Mouse (Mus musculus) lung, adult 2 months (tissue): ENCODE data around the gene Aebp2. TPM values are rescaled to one million over a fixed set of nuclear protein-coding genes. Genes with fewer than 3 reads are reported as not detected.
A peak's percentile ranks its signal among the peaks of the same experiment; 100 is the strongest.
"Not testable (repeated sequence)": the region's sequence is repeated elsewhere in the genome, so short reads cannot be mapped to it uniquely, and the experiment has no call there.

Source experiments
- DNase-seq: peaks from one replicate; pipeline ENCODE4 v3.0.0; 2022
- H3K4me1 ChIP-seq: fragments of 200-500 bp; 2 replicates; pipeline ENCODE4 v1.6.1; 2011; ENCODE audit warnings: low read length; ENCODE audit not compliant: control insufficient read depth, insufficient read depth
- H3K4me3 ChIP-seq: fragments of 200-500 bp; replicated peaks from 2 replicates; pipeline ENCODE3; 2011; ENCODE audit warnings: low read depth, mild to moderate bottlenecking, control low read depth, low read length; ENCODE audit errors: extremely low read depth
- CTCF ChIP-seq: fragments of 200-500 bp; IDR thresholded peaks from 2 replicates; pipeline ENCODE4 v1.5.1; 2011; ENCODE audit warnings: mild to moderate bottlenecking, low read length, control low read depth; ENCODE audit not compliant: insufficient read depth
- POLR2A ChIP-seq: fragments of 200-500 bp; IDR thresholded peaks from 2 replicates; pipeline ENCODE4 v1.6.1; 2011; ENCODE audit warnings: low read depth, mild to moderate bottlenecking, control low read depth, low read length, borderline replicate concordance; ENCODE audit errors: extremely low read depth
- WGBS: fragments of 180-500 bp; shearing (Covaris S2); methylation state at CpG from one replicate; pipeline ENCODE4 v1.1.7; 2018; 5-methylcytosine and 5-hydroxymethylcytosine counted together
- polyA plus RNA-seq: library from polyadenylated mRNA; depleted of rRNA; stranded (reverse); fragments of >200 nt; gene quantifications from 2 replicates; pipeline ENCODE4 v1.2.3, GENCODE M21; 2012

Gene Aebp2
- polyA plus RNA-seq, 1 experiment, result 31.7 TPM

DNA sequence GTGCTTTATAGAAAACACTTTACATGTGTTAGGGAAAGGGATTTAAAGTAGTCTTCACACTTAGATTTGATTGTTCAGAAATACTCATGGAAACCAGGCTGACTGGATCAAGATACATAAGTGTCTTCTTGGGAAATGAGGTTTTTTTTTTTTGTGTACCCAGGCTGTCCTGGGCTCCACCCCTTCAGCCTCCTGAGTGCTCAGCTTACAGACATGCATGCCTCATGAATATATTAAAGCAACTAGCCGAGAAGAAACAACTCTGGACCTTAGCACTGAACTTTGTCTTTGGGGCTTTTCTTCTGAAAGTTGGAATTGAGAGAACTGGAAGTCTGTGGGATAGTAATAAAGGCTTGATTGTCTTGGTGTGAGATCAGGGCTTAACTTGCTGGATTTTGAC lies 27.3 kb downstream of the Aebp2 start:
- no peak for DNase-seq

DNA sequence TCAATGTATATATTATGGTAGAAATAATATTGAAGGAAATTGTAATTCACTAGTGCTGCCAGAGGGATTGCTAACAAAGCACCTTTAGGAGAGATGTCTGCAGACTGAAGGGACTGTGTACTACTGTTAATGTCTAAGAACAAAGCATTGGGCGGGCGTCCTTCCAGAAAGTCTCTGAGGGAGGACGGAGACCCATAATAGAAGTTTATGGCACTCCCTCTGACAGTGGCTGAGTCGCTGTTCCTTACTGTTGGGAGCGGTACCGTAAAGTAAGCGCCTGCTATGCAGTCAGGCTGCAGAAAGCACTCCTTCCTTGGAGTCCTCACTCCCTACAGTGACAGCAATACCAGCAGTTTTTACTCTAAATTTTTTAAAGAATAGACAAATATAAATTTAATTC lies 29.5 kb downstream of the Aebp2 start:
- 86% methylated on average over 7 of the region's 7 CpGs for WGBS
- TF ChIP-seq POLR2A (no peak), CTCF (no peak)
- H3K4me3 ChIP-seq, result no peak overlapping the region
- H3K4me1 ChIP-seq, result no peaks in the 10 kb centered on the region
- no peak for DNase-seq

More for the DNA sequence above, 27.3 kb downstream of the Aebp2 start:
- TF ChIP-seq CTCF, result no peak
- TF ChIP-seq POLR2A, result no peak
- H3K4me3 ChIP-seq, result no peak overlapping the region
- 37% methylated on average over 1 of the region's 1 CpGs for WGBS
- H3K4me1 ChIP-seq, result no peaks in the 10 kb centered on the region

DNA sequence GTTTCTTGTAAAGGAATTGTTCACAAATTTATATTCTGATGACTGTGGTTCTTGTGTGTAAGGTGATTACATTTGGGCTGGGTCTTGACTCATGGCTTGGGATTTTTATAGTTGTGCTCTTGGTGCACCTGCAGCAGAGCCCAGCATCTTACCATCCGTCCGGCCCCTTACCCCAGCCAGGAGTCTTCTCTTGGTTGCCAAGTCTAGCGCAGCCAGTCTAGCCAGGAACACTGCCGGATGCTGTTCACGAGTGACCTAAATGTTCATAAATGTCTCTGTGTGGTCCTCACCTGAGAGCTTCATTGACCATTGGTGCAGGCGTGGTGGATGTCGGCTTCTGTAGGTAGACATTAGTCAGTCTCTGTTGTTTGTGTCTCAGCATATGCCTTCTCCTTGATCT lies 33.0 kb downstream of the Aebp2 start:
- H3K4me3 ChIP-seq, result no peak overlapping the region
- H3K4me1 ChIP-seq, result no peaks in the 10 kb centered on the region
- DNase-seq, result no peak
- WGBS, result 95% methylated on average over 7 of the region's 7 CpGs
- TF ChIP-seq POLR2A, result no peak
- no peak for TF ChIP-seq CTCF

DNA sequence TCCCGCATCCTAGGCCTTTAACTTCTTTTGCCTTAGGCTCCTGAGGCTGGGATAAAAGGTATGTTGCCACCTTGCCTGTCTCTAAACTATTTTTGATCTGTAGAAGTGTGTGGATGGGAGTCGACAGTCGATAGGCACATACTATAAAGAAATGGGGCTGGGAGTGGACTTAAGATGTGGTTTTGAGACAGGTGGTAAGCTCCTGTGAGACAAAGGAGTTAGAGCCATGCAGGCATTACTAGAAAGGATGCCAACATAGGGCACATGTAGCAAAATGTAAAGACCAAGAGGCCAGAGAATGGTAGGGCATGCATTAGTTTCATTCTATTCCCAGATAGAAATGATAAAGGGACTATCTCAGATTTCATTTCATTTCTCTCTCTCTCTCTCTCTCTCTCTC lies 34.5 kb downstream of the Aebp2 start:
- Histone ChIP-seq H3K4me3 (no peak overlapping the region), H3K4me1 (no peaks in the 10 kb centered on the region)
- 88% methylated on average over 3 of the region's 3 CpGs for WGBS
- DNase-seq, result no peak
- TF ChIP-seq POLR2A (no peak), CTCF (no peak)

DNA sequence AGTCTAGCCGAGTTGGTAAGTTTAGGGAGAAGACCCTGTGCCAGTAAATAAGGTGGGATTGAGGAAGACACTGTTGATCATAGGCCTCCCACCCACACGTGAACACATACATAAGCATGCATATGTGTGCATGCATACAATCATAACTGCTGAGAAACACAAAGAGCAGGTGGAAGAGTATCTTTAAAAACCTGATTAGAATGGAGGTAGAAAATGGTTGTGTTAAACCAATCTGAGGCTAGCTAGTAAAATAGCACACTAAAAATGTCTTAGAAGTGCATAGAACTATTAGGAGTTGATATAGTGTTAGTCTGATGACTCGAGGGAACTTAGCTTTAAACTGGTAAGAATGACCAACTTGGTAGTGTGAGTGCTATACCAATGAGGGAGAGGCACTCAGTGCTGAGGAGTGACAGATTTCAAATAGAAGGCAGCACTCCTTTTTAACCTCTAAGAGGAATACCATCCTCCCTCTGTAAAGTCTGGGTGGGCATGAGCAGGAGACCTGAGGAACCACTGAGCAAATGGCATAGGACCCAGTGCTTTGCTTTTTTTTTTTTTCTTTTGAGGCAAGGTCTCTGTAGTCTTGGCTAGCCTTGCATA lies 35.6 kb downstream of the Aebp2 start:
- no peak for DNase-seq
- no peak overlapping the region for H3K4me3 ChIP-seq
- WGBS, result 91% methylated on average over 3 of the region's 3 CpGs
- no peaks in the 10 kb centered on the region; the same call in 1 of the 2 replicates for H3K4me1 ChIP-seq
- TF ChIP-seq CTCF, result no peak
- TF ChIP-seq POLR2A, result no peak

DNA sequence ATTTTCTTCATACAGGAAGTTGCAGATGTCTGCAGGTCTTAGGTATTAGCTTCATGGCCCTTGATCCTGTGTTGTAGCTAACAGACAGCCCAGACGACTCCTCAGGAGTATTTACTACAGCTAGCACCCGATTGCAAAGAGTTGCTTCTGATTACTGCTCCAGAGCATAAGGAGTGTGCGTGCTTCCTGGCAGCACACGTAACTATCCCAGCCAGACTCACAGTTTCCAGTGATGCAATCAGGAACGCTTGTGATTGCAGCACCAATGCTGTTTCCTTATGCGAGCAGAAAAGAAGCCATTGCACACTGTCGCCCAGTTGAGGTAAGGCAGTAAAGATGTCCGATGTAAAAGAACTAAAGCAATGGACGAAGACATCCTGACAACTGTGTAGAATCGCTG lies 38.6 kb downstream of the Aebp2 start:
- TF ChIP-seq CTCF (no peak), POLR2A (no peak)
- WGBS, result 72% methylated on average over 10 of the region's 10 CpGs
- H3K4me1 ChIP-seq, result no peaks in the 10 kb centered on the region; the same call in 1 of the 2 replicates
- no peak overlapping the region for H3K4me3 ChIP-seq
- no peak for DNase-seq

DNA sequence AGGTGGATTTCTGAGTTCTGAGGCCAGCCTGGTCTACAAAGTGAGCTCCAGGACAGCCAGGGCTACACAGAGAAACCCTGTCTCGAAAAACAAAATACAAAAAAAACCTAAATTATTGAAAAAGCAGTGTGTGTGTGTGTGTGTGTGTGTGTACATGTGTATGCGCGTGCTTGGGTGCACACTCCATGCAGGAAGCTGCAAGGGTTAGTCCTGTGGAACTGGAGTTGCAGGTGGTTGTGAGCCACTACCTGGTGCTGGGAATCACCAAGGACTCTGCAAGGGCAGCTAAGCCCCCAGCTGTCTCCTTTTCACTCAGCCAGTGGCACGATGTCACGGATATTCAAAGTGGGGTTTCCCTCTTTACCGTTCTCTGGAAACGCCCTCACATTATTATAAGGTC lies 39.3 kb downstream of the Aebp2 start:
- Histone ChIP-seq H3K4me3 (no peak overlapping the region), H3K4me1 (no peaks in the 10 kb centered on the region; the same call in 1 of the 2 replicates)
- no peak for DNase-seq
- no peak for TF ChIP-seq CTCF
- no peak for TF ChIP-seq POLR2A
- WGBS, result 83% methylated on average over 7 of the region's 7 CpGs

DNA sequence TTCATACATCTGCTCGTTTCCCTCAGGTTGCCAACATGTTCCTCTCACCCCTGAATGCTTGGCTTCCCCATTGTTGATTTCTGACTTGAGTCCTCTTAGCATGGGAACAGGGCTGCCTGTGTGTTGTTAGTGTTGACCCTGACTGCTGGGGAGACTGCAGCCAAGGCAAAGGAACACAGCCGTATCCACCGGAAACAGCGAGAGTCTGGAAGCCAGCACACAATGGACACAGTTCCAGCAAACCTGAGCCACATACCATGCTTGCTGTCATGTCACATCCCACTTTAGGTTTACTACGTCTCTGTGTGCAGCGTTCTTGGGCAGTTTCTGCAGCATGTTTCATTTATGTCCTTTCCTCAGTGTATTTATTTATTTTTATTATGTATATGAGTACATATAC lies 39.8 kb downstream of the Aebp2 start:
- 49% methylated on average over 6 of the region's 6 CpGs for WGBS
- TF ChIP-seq POLR2A, result no peak
- TF ChIP-seq CTCF, result no peak
- Histone ChIP-seq H3K4me3 (no peak overlapping the region), H3K4me1 (no peaks in the 10 kb centered on the region; the same call in 1 of the 2 replicates)
- DNase-seq, result no peak

DNA sequence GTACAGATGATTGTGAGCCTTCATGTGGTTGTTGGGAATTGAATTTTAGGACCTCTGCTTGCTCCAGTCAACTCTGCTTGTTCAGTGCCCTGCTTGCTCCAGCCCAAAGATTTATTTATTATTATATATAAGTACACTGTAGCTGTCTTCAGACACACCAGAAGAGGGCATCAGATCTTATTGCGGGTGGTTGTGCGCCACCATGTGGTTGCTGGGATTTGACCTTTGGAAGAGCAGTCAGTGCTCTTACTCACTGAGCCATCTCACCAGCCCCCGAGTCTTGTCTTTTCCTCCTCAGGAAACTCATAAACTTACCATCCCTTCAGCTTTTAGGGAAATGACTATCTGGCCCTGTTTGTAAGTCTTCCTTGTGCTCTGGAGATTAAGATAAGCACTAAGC lies 40.2 kb downstream of the Aebp2 start:
- WGBS, result 40% methylated on average over 3 of the region's 3 CpGs
- H3K4me3 ChIP-seq, DNase-seq, H3K4me1 ChIP-seq: not testable (repeated sequence)
- peak; percentile 11; the same call in 1 of the 2 replicates for TF ChIP-seq CTCF

DNA sequence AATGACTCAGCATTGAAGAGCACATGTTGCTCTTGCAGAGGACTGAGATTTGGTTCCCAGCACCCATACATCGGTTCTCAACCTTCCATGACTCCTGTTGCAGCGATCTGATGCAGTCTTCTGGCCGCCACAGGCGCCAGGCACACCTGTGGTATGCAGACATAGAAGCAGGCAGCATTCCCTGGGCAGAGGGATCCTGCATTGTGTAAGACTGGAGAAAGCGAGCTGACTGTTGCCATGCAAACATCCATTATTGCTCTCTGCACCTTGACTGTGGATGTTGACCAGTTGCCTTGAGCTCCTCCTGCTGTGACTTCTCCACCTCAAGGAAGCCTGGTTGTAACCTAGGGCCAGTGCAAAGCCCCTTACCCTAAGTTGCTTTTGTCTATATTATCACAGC lies 42.1 kb downstream of the Aebp2 start:
- WGBS, result 90% methylated on average over 5 of the region's 5 CpGs
- TF ChIP-seq POLR2A (no peak), CTCF (no peak)
- Histone ChIP-seq H3K4me1 (no peaks in the 10 kb centered on the region; the same call in 1 of the 2 replicates), H3K4me3 (no peak overlapping the region)
- no peak for DNase-seq

DNA sequence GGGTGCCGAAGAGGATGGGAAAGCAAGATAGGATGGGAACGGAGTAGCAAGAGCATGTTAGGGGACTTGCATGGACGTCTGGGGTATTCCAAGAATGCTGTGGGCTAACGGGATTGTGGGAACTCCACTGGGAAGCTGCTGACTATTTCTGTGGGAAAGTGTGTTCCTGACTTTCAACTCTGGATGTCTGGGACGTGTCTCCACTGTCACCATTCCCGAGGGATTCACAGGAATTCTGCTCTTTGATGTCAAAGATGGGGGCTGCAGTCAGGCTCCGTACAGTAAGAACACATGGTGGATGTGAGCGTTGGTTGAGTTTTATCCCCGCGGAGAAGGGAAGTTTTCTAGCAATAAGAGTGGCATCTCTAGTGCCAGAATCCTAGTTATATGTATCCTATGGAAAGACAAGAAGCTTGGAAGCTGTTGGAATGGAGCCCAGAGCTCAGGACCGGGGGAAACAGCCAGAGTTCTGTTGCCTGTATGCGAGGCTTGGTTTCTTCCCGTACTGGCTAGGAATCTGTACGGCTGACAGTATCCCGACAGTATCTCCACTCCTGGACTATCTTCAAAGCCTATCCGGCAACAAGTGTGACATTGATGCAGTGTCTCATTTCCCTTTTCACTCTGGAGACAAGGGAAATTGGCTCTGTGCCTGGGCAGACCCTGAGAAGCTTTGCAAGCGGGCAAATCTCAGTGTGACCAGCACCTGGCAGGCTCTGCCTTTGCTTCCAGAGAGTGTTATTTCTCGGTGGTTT lies 44.2 kb downstream of the Aebp2 start:
- no peak for TF ChIP-seq POLR2A
- TF ChIP-seq CTCF, result no peak
- H3K4me1 ChIP-seq, result no peaks in the 10 kb centered on the region; the same call in 1 of the 2 replicates
- H3K4me3 ChIP-seq, result no peak overlapping the region
- WGBS, result 25% methylated on average over 18 of the region's 18 CpGs
- no peak for DNase-seq
